Mouse (Mus musculus) hindbrain, embryonic 11.5 days (tissue): ENCODE measurements around the gene Mn1. TPM values are rescaled to one million over a fixed set of nuclear protein-coding genes. Genes with fewer than 3 reads are reported as not detected.

ENCODE experiments used
- ATAC-seq: fragments of 200-750 bp; cut with Nextera tagmentation; 2 replicates; pipeline ENCODE4 v1.8.0; 2017; ENCODE audit warnings: mild to moderate bottlenecking, moderate TSS enrichment, moderate library complexity; ENCODE audit not compliant: low FRiP score
- DNase-seq: peaks from one replicate; pipeline ENCODE4 v3.0.0-alpha.2; 2015; ENCODE audit warnings: low spot score
- H3K27ac ChIP-seq: fragments of 300-500 bp; sonication (generic); 2 replicates; pipeline ENCODE4 v1.5.1; 2014; ENCODE audit warnings: mild to moderate bottlenecking, low read depth, low read length
- H3K27me3 ChIP-seq: fragments of 300-500 bp; sonication (generic); 2 replicates; pipeline ENCODE4 v1.6.1; 2014; ENCODE audit warnings: mild to moderate bottlenecking, low read length, moderate library complexity, mixed read lengths; ENCODE audit not compliant: control insufficient read depth, insufficient read depth
- H3K36me3 ChIP-seq: fragments of 300-500 bp; sonication (generic); 2 replicates; pipeline ENCODE4 v1.6.1; 2014; ENCODE audit warnings: mild to moderate bottlenecking, low read length, moderate library complexity, mixed read lengths; ENCODE audit not compliant: control insufficient read depth, insufficient read depth
- H3K4me1 ChIP-seq: fragments of 300-500 bp; sonication (generic); replicated peaks from 2 replicates; pipeline ENCODE4 v1.6.1; 2014; ENCODE audit warnings: low read length, mixed read lengths; ENCODE audit not compliant: control insufficient read depth, insufficient read depth
- H3K4me2 ChIP-seq: fragments of 300-500 bp; sonication (generic); replicated peaks from 2 replicates; pipeline ENCODE4 v1.6.1; 2014; ENCODE audit warnings: mild to moderate bottlenecking, low read depth, low read length
- H3K4me3 ChIP-seq: fragments of 300-500 bp; sonication (generic); 2 replicates; pipeline ENCODE4 v1.5.1; 2014; ENCODE audit warnings: low read depth, low read length
- H3K9ac ChIP-seq: fragments of 300-500 bp; sonication (generic); 2 replicates; pipeline ENCODE4 v1.6.1; 2014; ENCODE audit warnings: low read depth, low read length
- H3K9me3 ChIP-seq: fragments of 300-500 bp; sonication (generic); 2 replicates; pipeline ENCODE4 v1.6.1; 2016; ENCODE audit warnings: low read length; ENCODE audit not compliant: control insufficient read depth
- WGBS: fragments of 180-500 bp; shearing (Covaris S2); extraction: QIAGEN DNeasy Blood & Tissue Kit; methylation state at CpG from one replicate; pipeline ENCODE4 v1.1.7; 2014; 5-methylcytosine and 5-hydroxymethylcytosine counted together
- polyA plus RNA-seq: library from polyadenylated mRNA; unstranded; fragments of >200 nt; fragmentation: Nextera tagmentation; extraction: Ambion mirVana; gene quantifications from 2 replicates; pipeline ENCODE4 v1.2.1, GENCODE M21; 2014

The Mn1 gene
- polyA plus RNA-seq, 1 experiment from 2014 or later, result 42.5 TPM

- H3K4me1 ChIP-seq, result peaks cover 30% of the 10 kb centered on the region
- no peak overlapping the region for H3K4me3 ChIP-seq
- H3K27me3 ChIP-seq, result no peaks in the 10 kb centered on the region
- ATAC-seq (no peak), DNase-seq (no peak)
- no peak overlapping the region for H3K4me2 ChIP-seq
- no peaks in the 10 kb centered on the region for H3K36me3 ChIP-seq
- no peaks in the 10 kb centered on the region for H3K9me3 ChIP-seq
- 43% methylated on average over 5 of the region's 5 CpGs for WGBS
- no peak overlapping the region; the same call in 1 of the 2 replicates for H3K9ac ChIP-seq
- 0 out of 2 replicates have a peak overlapping the region, but pooled peaks have one; percentile 11 for H3K27ac ChIP-seq
Observed at GRCm38 (mm10) chr5:111432842-111433241, 15.7 kb downstream of the Mn1 start.

- no peaks in the 10 kb centered on the region for H3K27me3 ChIP-seq
- no peak overlapping the region for H3K27ac ChIP-seq
- no peaks in the 10 kb centered on the region for H3K36me3 ChIP-seq
- H3K9ac ChIP-seq, result no peak overlapping the region; the same call in 1 of the 2 replicates
- H3K4me3 ChIP-seq, result no peak overlapping the region
- WGBS, result 38% methylated on average over 16 of the region's 16 CpGs
- peaks cover 19% of the 10 kb centered on the region for H3K4me1 ChIP-seq
- no peaks in the 10 kb centered on the region for H3K9me3 ChIP-seq
- peak; percentile 33; the same call in 1 of the 2 replicates for ATAC-seq
- DNase-seq, result no peak
- peak overlapping the region; percentile 3; the same call in 1 of the 2 replicates for H3K4me2 ChIP-seq
Observed at GRCm38 (mm10) chr5:111434342-111434842, 17.2 kb downstream of the Mn1 start.

- H3K27ac ChIP-seq, result no peak overlapping the region
- DNase-seq (no peak), ATAC-seq (no peak)
- no peak overlapping the region for H3K4me2 ChIP-seq
- no peak overlapping the region for H3K4me3 ChIP-seq
- no peaks in the 10 kb centered on the region for H3K27me3 ChIP-seq
- 0 out of 2 replicates have a peak, but pooled peaks cover 3% of the 10 kb centered on the region for H3K36me3 ChIP-seq
- H3K9ac ChIP-seq, result no peak overlapping the region
- H3K9me3 ChIP-seq, result no peaks in the 10 kb centered on the region
- peaks cover 12% of the 10 kb centered on the region for H3K4me1 ChIP-seq
- 84% methylated on average over 7 of the region's 7 CpGs for WGBS
Observed at GRCm38 (mm10) chr5:111436260-111436659, 19.1 kb downstream of the Mn1 start.

- Histone ChIP-seq H3K9me3 (no peaks in the 10 kb centered on the region), H3K27me3 (no peaks in the 10 kb centered on the region), H3K4me3 (no peak overlapping the region), H3K4me1 (peaks cover 11% of the 10 kb centered on the region), H3K4me2 (no peak overlapping the region), H3K27ac (0 out of 2 replicates have a peak overlapping the region, but pooled peaks have one; percentile 30), H3K36me3 (0 out of 2 replicates have a peak, but pooled peaks cover 3% of the 10 kb centered on the region), H3K9ac (no peak overlapping the region)
- no peak for ATAC-seq
- 54% methylated on average over 7 of the region's 7 CpGs for WGBS
- no peak for DNase-seq
Observed at GRCm38 (mm10) chr5:111437205-111437604, 20.0 kb downstream of the Mn1 start.

GRCm38 (mm10) chr5:111438336-111438735, 21.2 kb downstream of the Mn1 start:
- Histone ChIP-seq H3K4me3 (no peak overlapping the region), H3K27me3 (no peaks in the 10 kb centered on the region), H3K27ac (no peak overlapping the region), H3K4me2 (no peak overlapping the region), H3K4me1 (peaks cover 8% of the 10 kb centered on the region), H3K9ac (no peak overlapping the region), H3K9me3 (no peaks in the 10 kb centered on the region), H3K36me3 (0 out of 2 replicates have a peak, but pooled peaks cover 3% of the 10 kb centered on the region)
- ATAC-seq, result no peak
- WGBS, result 83% methylated on average over 3 of the region's 3 CpGs
- no peak for DNase-seq

- WGBS, result 92% methylated on average over 8 of the region's 8 CpGs
- ATAC-seq, result no peak
- Histone ChIP-seq H3K9ac (no peak overlapping the region), H3K4me3 (no peak overlapping the region), H3K4me2 (no peak overlapping the region), H3K27ac (no peak overlapping the region), H3K27me3 (no peaks in the 10 kb centered on the region), H3K9me3 (no peaks in the 10 kb centered on the region), H3K4me1 (peaks cover 6% of the 10 kb centered on the region), H3K36me3 (0 out of 2 replicates have a peak, but pooled peaks cover 3% of the 10 kb centered on the region)
- DNase-seq, result no peak
Observed at GRCm38 (mm10) chr5:111438821-111439220, 21.7 kb downstream of the Mn1 start.

GRCm38 (mm10) chr5:111440264-111440663, 23.1 kb downstream of the Mn1 start:
- 89% methylated on average over 4 of the region's 4 CpGs for WGBS
- ATAC-seq, result no peak

GRCm38 (mm10) chr5:111442151-111442871, 25.1 kb downstream of the Mn1 start:
- no peaks in the 10 kb centered on the region for H3K27me3 ChIP-seq
- H3K4me3 ChIP-seq, result no peak overlapping the region
- H3K36me3 ChIP-seq, result 0 out of 2 replicates have a peak, but pooled peaks cover 3% of the 10 kb centered on the region
- H3K27ac ChIP-seq, result no peak overlapping the region
- ATAC-seq (no peak), DNase-seq (no peak)
- H3K4me2 ChIP-seq, result no peak overlapping the region
- WGBS, result 80% methylated on average over 11 of the region's 11 CpGs
- H3K9me3 ChIP-seq, result no peaks in the 10 kb centered on the region
- H3K9ac ChIP-seq, result no peak overlapping the region
- peaks cover 16% of the 10 kb centered on the region for H3K4me1 ChIP-seq

More at GRCm38 (mm10) chr5:111440264-111440663, 23.1 kb downstream of the Mn1 start:
- Histone ChIP-seq H3K9ac (no peak overlapping the region), H3K4me2 (no peak overlapping the region), H3K9me3 (no peaks in the 10 kb centered on the region), H3K36me3 (0 out of 2 replicates have a peak, but pooled peaks cover 3% of the 10 kb centered on the region), H3K27ac (no peak overlapping the region), H3K27me3 (no peaks in the 10 kb centered on the region), H3K4me3 (no peak overlapping the region), H3K4me1 (peaks cover 2% of the 10 kb centered on the region; the same call in 1 of the 2 replicates)
- DNase-seq, result no peak
